Mouse (Mus musculus): ENCODE measurements around the gene Ctdspl. TPM values are rescaled to one million over a fixed set of nuclear protein-coding genes. Genes with fewer than 3 reads are reported as not detected.

Ctdspl gene
- 0.69 TPM for polyA plus RNA-seq (2017; shearing (Covaris generic))

DNA sequence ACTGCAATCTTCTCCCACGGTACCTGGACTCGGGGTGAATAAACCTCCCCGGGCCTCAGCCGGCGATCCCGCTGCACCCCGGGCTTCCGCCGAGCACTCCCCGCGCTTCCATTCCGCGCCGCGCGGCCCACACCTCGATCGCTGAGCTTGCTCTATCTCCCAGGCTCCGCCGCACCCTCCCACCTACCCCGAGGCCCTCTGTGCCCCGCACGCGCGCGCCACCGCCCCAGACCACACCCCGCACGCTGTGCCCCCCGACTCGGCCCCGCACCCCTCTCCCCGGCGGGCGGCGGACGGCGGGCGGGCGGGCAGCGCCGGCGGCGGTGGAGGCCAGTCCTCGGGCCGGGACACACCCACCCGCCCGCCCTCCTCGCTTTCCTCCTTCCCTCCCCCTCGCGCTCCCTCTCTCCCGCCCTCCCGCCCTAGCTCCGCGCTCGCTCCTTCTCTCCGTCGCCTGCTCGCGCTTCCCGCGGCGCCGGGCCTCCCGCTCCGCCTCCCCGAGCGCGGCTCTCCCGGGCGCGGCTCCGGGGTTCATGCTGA, at the start of gene Ctdspl:
Gene Ctdspl (plus strand): TSS at position 343 of the 540 bp plus-strand sequence.

DNA sequence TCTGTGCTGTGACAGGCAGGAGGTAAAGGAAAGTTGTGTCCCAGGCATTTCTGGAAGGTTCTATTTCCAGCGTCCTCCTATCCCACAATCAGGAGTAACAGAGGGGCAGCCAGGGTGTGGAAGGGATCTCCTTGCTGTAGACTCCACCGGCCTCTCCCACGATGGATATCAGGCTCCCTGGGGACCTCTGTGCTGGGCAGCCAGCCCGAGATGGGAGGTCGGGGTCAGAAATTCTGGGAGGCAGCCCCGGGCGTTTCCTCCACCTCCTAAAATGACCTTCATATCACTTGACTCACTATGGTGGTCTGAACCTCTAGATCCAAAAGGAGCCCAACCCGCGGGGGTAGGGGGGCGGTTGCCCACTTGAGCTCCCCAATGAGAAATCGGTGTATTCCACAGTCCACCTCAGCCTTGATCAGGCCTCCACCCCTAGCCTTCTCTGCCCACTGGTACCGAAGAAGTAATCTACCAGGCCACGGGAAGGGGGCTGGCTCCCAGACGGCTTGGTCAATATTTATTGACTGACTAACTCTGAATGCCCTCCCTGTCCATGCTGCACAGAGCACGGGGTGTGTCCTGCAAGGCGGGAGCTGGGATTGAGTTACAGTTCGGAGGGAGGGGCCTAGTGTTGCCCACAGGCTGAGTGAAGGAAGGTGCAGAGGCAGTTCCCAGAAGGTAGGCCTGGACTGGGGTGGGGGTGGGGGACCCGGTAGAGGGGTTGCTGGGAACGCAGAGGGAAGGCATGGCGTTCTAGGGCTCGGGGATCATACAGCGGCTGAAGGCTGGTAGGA, 126.1 kb downstream of the Ctdspl start, which contains the start of gene Vill:
Gene Vill (plus strand): TSS at position 625 of the 791 bp plus-strand sequence.

Other genes with a start within 250 kb of the Ctdspl start
- 33.2 TPM for gene Vill, start 126.3 kb downstream of the Ctdspl start, polyA plus RNA-seq (2017; shearing (Covaris generic))
- 5.3 TPM for gene Plcd1, start 167.0 kb downstream of the Ctdspl start, polyA plus RNA-seq (2017; shearing (Covaris generic))
- 0.76 TPM for gene Dlec1, start 176.0 kb downstream of the Ctdspl start, polyA plus RNA-seq (2017; shearing (Covaris generic))
- not detected for gene Acaa1b, start 230.6 kb downstream of the Ctdspl start, polyA plus RNA-seq (2017; shearing (Covaris generic))
- gene Gm47289, start 232.7 kb downstream of the Ctdspl start, polyA plus RNA-seq (2017; shearing (Covaris generic)) = not detected

All from inflammation-experienced regulatory T-cells, adult 16 weeks (primary cell).